8 mouse cellular contexts compared by ENCODE assay signal in the genomic region with DNA sequence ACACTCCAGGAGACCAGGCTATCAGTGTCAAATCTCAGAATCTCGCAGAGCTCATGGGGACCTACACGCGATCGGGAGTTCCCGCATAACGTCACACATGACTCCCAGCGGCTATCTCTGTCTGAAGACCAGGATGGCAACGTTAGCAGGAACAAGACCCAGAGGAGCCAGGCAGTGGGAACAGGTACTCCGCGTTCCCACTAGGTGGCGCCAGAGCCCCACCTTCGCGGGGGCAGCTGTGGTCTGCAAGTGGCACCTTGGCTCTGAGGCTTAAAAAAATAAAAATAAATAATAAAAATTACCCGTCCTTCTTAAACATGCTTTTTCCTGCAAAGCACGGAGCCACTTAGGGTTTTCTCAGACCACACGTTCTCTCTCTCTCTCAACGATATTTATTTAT. TPM values are rescaled to one million over a fixed set of nuclear protein-coding genes. Genes with fewer than 3 reads are reported as not detected.
DNase-seq lines count a peak whose midpoint lies in the region; ATAC-seq and TF ChIP-seq lines count a peak whose summit lies in the region.

No protein-coding gene starts in this region.

- H3K27ac ChIP-seq in embryonic facial prominence, embryonic 14.5 days (replicated peaks; ENCODE audit: low read depth, low read length) = no peak overlapping the region
- no peak overlapping the region for H3K27ac ChIP-seq in limb, embryonic 14.5 days (replicated peaks; ENCODE audit: low read depth, low read length)
- no peak overlapping the region for H3K27ac ChIP-seq in midbrain, embryonic 16.5 days (ENCODE audit: low read length)
- no peak overlapping the region for H3K27ac ChIP-seq in spleen, adult 2 months (ENCODE audit: insufficient read depth, low read length)

- peaks cover 5% of the 10 kb centered on the region; the same call in 1 of the 2 replicates for H3K9me3 ChIP-seq in embryonic facial prominence, embryonic 14.5 days (ENCODE audit: control insufficient read depth, low read length)
- H3K9me3 ChIP-seq in limb, embryonic 14.5 days (ENCODE audit: control insufficient read depth, low read length) = no peaks in the 10 kb centered on the region
- H3K9me3 ChIP-seq in midbrain, embryonic 16.5 days (replicated peaks; ENCODE audit: control insufficient read depth, low read length, poor library complexity, severe bottlenecking) = no peaks in the 10 kb centered on the region

- no peak overlapping the region for H3K4me3 ChIP-seq in embryonic facial prominence, embryonic 14.5 days (ENCODE audit: low read depth, low read length)
- no peak overlapping the region for H3K4me3 ChIP-seq in limb, embryonic 14.5 days (replicated peaks; ENCODE audit: low read length)
- no peak overlapping the region for H3K4me3 ChIP-seq in midbrain, embryonic 16.5 days (ENCODE audit: low read depth, low read length)
- H3K4me3 ChIP-seq in spleen, adult 2 months (ENCODE audit: extremely low read depth, insufficient read depth, insufficient read length) = no peak overlapping the region

- peak overlapping the region; percentile 47; the same call in 1 of the 2 replicates for H3K9ac ChIP-seq in embryonic facial prominence, embryonic 14.5 days (ENCODE audit: low read depth, low read length)
- H3K9ac ChIP-seq in limb, embryonic 14.5 days (ENCODE audit: low read depth, low read length, severe bottlenecking) = no peak overlapping the region
- H3K9ac ChIP-seq in midbrain, embryonic 16.5 days (ENCODE audit: low read depth, low read length) = no peak overlapping the region

- 0 out of 2 replicates have a peak, but pooled peaks have one; percentile 27 for TF ChIP-seq POLR2A in limb, embryonic 14.5 days (IDR thresholded peaks at IDR 0.05; ENCODE audit: borderline replicate concordance, extremely low read depth, insufficient read depth, insufficient read length)
- TF ChIP-seq POLR2A in spleen, adult 2 months (IDR thresholded peaks at IDR 0.05; ENCODE audit: low read depth, low read length) = no peak

- peak; percentile 75 for ATAC-seq in embryonic facial prominence, embryonic 14.5 days (ENCODE audit: low read depth)
- ATAC-seq in limb, embryonic 14.5 days (ENCODE audit: low FRiP score, low read depth) = peak; percentile 81
- ATAC-seq in midbrain, embryonic 16.5 days = peak; percentile 65

- peak overlapping the region; percentile 14; the same call in 1 of the 2 replicates for H3K4me2 ChIP-seq in embryonic facial prominence, embryonic 14.5 days (ENCODE audit: low read depth, low read length)
- H3K4me2 ChIP-seq in limb, embryonic 14.5 days (replicated peaks; ENCODE audit: low read depth, low read length, severe bottlenecking) = no peak overlapping the region
- H3K4me2 ChIP-seq in midbrain, embryonic 16.5 days (ENCODE audit: low read length) = peak overlapping the region; percentile 26; the same call in 1 of the 2 replicates

- H3K27me3 ChIP-seq in embryonic facial prominence, embryonic 14.5 days (replicated peaks; ENCODE audit: control insufficient read depth, insufficient read depth, low read length) = peaks cover 20% of the 10 kb centered on the region
- peaks cover 15% of the 10 kb centered on the region; the same call in 1 of the 2 replicates for H3K27me3 ChIP-seq in limb, embryonic 14.5 days (ENCODE audit: control insufficient read depth, insufficient read depth, low read length)
- peaks cover 7% of the 10 kb centered on the region for H3K27me3 ChIP-seq in midbrain, embryonic 16.5 days (ENCODE audit: control insufficient read depth, insufficient read depth, low read depth, low read length)
- H3K27me3 ChIP-seq in spleen, adult 2 months (ENCODE audit: control insufficient read depth, insufficient read depth, low read length) = peaks cover 3% of the 10 kb centered on the region

- TF ChIP-seq CTCF in spleen, adult 2 months (IDR thresholded peaks at IDR 0.05; ENCODE audit: extremely low read depth, insufficient read depth, insufficient read length, insufficient replicate concordance) = peak; percentile 99

- no peaks in the 10 kb centered on the region for H3K36me3 ChIP-seq in embryonic facial prominence, embryonic 14.5 days (ENCODE audit: control insufficient read depth, insufficient read depth, low read length)
- H3K36me3 ChIP-seq in limb, embryonic 14.5 days (ENCODE audit: control insufficient read depth, insufficient read depth, low read length) = no peaks in the 10 kb centered on the region
- H3K36me3 ChIP-seq in midbrain, embryonic 16.5 days (ENCODE audit: control insufficient read depth, insufficient read depth, low read length) = no peaks in the 10 kb centered on the region
- no peaks in the 10 kb centered on the region for H3K36me3 ChIP-seq in spleen, adult 2 months (ENCODE audit: control insufficient read depth, insufficient read depth, low read length)

- peak; percentile 76 for DNase-seq in 3134 (ENCODE audit: extremely low read depth, insufficient read length, low spot score)
- DNase-seq in adrenal gland, postnatal 25 days = peak; percentile 89
- peak; percentile 81 for DNase-seq in embryonic facial prominence, embryonic 14.5 days (ENCODE audit: low spot score)
- DNase-seq in heart, adult 9 months (ENCODE audit: low spot score in 2 of 2) = peak; percentile 65 to 80
- DNase-seq in kidney, adult 9 months = peak; percentile 86
- peak; percentile 72 for DNase-seq in limb, embryonic 14.5 days (ENCODE audit: low spot score)
- peak; percentile 31 to 69 for DNase-seq in spleen, adult 2 months (ENCODE audit: low read depth in 1 of 2, low spot score in 2 of 2)

- WGBS in embryonic facial prominence, embryonic 14.5 days = 3% methylated on average over 17 of the region's 17 CpGs
- WGBS in limb, embryonic 14.5 days = 3% methylated on average over 17 of the region's 17 CpGs
- 6% methylated on average over 17 of the region's 17 CpGs for WGBS in midbrain, embryonic 16.5 days
- 4% methylated on average over 17 of the region's 17 CpGs for WGBS in spleen, adult 2 months

- no peaks in the 10 kb centered on the region for H3K4me1 ChIP-seq in embryonic facial prominence, embryonic 14.5 days (ENCODE audit: control insufficient read depth, insufficient read depth, low read length)
- peaks cover under 1% of the 10 kb centered on the region; the same call in 1 of the 2 replicates for H3K4me1 ChIP-seq in limb, embryonic 14.5 days (ENCODE audit: control insufficient read depth, insufficient read depth, low read length)
- H3K4me1 ChIP-seq in midbrain, embryonic 16.5 days (ENCODE audit: control insufficient read depth, insufficient read depth, low read length) = peaks cover 9% of the 10 kb centered on the region
- no peaks in the 10 kb centered on the region; the same call in 1 of the 2 replicates for H3K4me1 ChIP-seq in spleen, adult 2 months (ENCODE audit: control insufficient read depth, insufficient read depth, insufficient read length)

RNA-seq across cellular contexts. Expression of a gene that starts 4.0 kb away (rescaled TPM):
- total RNA-seq in adrenal gland, postnatal 25 days (2021) = 0.46 and 0.67 TPM in 2 replicates
- 1.1 and 1.2 TPM in 2 replicates for polyA plus RNA-seq in embryonic facial prominence, embryonic 14.5 days (2014; fragmentation: Nextera tagmentation; extraction: Ambion mirVana)
- 0.36 and 0.42 TPM in 2 replicates for polyA plus RNA-seq in limb, embryonic 14.5 days (2012; rRNA removed)
- 0.14 and 0.22 TPM in 2 replicates for polyA plus RNA-seq in limb, embryonic 14.5 days (2014; fragmentation: Nextera tagmentation; extraction: Ambion mirVana)
- polyA plus RNA-seq in midbrain, embryonic 16.5 days (2015; fragmentation: Nextera tagmentation; extraction: Ambion mirVana) = 39.7 and 44.7 TPM in 2 replicates
- polyA plus RNA-seq in spleen, adult 2 months (2012; rRNA removed) = 0.04 TPM in 1 of 2 replicates, not detected in the other

Comparison
In these comparisons a context has a peak if more than half of its experiments do, and no peak if none do; other contexts are left out.
1. RNA of a gene that starts 4.0 kb away (polyA plus RNA-seq): 39.7 to 44.7 TPM in midbrain, embryonic 16.5 days; 1.1 to 1.2 TPM in embryonic facial prominence, embryonic 14.5 days, 0.14 to 0.42 TPM in limb, embryonic 14.5 days and 0.04 TPM in spleen, adult 2 months; every median in the first group is over 10 times any median in the second.
2. Peak in every context shown above with its lines, with median percentiles within 50 percentile points of each other: DNase-seq and ATAC-seq.